9 mouse cellular contexts compared by ENCODE assay signal in genomic region chr7:70354606-70355356, GRCm38 (mm10). TPM values are rescaled to one million over a fixed set of nuclear protein-coding genes. Genes with fewer than 3 reads are reported as not detected.
DNase-seq lines count a peak whose midpoint lies in the region; ATAC-seq and TF ChIP-seq lines count a peak whose summit lies in the region.
"Had no signal": no experiment of that assay in that cellular context is flagged by ENCODE, and none has a peak within 500 bp of the region (broad histone marks: within the 10 kb centered on the region; RNA-seq: fewer than 3 reads in every experiment).

No protein-coding gene starts in this region.

- 25% methylated on average over 14 of the region's 14 CpGs for WGBS in heart, embryonic 13.5 days
- WGBS in embryonic facial prominence, embryonic 14.5 days = 17% methylated on average over 14 of the region's 14 CpGs
- WGBS in kidney, adult 2 months = 9% methylated on average over 14 of the region's 14 CpGs
- WGBS in midbrain, embryonic 14.5 days = 13% methylated on average over 14 of the region's 14 CpGs

- peak overlapping the region; percentile 82 for H3K4me2 ChIP-seq in heart, embryonic 13.5 days
- peak overlapping the region; percentile 86 for H3K4me2 ChIP-seq in embryonic facial prominence, embryonic 14.5 days (ENCODE audit: low read depth, low read length)
- H3K4me2 ChIP-seq in midbrain, embryonic 14.5 days (ENCODE audit: low read length) = peak overlapping the region; percentile 78

- no peak for TF ChIP-seq POLR2A in kidney, adult 2 months (IDR thresholded peaks at IDR 0.05; ENCODE audit: low read depth, low read length)

- peaks cover 60% of the 10 kb centered on the region for H3K27me3 ChIP-seq in heart, embryonic 13.5 days (replicated peaks)
- no peaks in the 10 kb centered on the region; the same call in 1 of the 2 replicates for H3K27me3 ChIP-seq in embryonic facial prominence, embryonic 14.5 days (replicated peaks; ENCODE audit: control insufficient read depth, insufficient read depth, low read length)
- no peaks in the 10 kb centered on the region for H3K27me3 ChIP-seq in kidney, adult 2 months (replicated peaks; ENCODE audit: control insufficient read depth, insufficient read depth, low read length)
- H3K27me3 ChIP-seq in midbrain, embryonic 14.5 days (ENCODE audit: control insufficient read depth, insufficient read depth, low read length) = peaks cover 59% of the 10 kb centered on the region

- H3K4me3 ChIP-seq in heart, embryonic 13.5 days = peak overlapping the region; percentile 80
- peak overlapping the region; percentile 61 for H3K4me3 ChIP-seq in embryonic facial prominence, embryonic 14.5 days (ENCODE audit: low read depth, low read length)
- H3K4me3 ChIP-seq in kidney, adult 2 months (ENCODE audit: insufficient read depth, low read depth, low read length) = peak overlapping the region; percentile 39
- peak overlapping the region; percentile 59 for H3K4me3 ChIP-seq in midbrain, embryonic 14.5 days (replicated peaks; ENCODE audit: low read depth, low read length)

- no peak for DNase-seq in heart, postnatal 4 days
- no peak for DNase-seq in embryonic facial prominence, embryonic 14.5 days (ENCODE audit: low spot score)
- DNase-seq in kidney, adult 2 months = peak; percentile 46
- DNase-seq in midbrain, embryonic 14.5 days = peak; percentile 53
- DNase-seq in urinary bladder, adult 2 months (ENCODE audit: low spot score) = no peak

- peak overlapping the region; percentile 50; the same call in 1 of the 2 replicates for H3K27ac ChIP-seq in heart, embryonic 13.5 days (replicated peaks)
- peak overlapping the region; percentile 46 for H3K27ac ChIP-seq in embryonic facial prominence, embryonic 14.5 days (replicated peaks; ENCODE audit: low read depth, low read length)
- H3K27ac ChIP-seq in kidney, adult 2 months (ENCODE audit: insufficient read depth, low read depth, low read length) = peak overlapping the region; percentile 34
- peak overlapping the region; percentile 98 for H3K27ac ChIP-seq in midbrain, embryonic 14.5 days (replicated peaks; ENCODE audit: low read depth, low read length)

- 0 out of 2 replicates have a peak, but pooled peaks have one; percentile 5 for ATAC-seq in heart, embryonic 13.5 days (ENCODE audit: extremely low read depth, insufficient number of reproducible peaks, low FRiP score, low TSS enrichment)
- no peak for ATAC-seq in embryonic facial prominence, embryonic 14.5 days (ENCODE audit: low read depth)
- ATAC-seq in midbrain, embryonic 14.5 days (ENCODE audit: low FRiP score, low TSS enrichment) = no peak
- no peak for ATAC-seq in inflammation-experienced regulatory T-cells, adult 6 months
- no peak for ATAC-seq in megakaryocyte progenitor cell, adult 5-6 weeks (replicated peaks; ENCODE audit: poor library complexity)

- no peaks in the 10 kb centered on the region for H3K9me3 ChIP-seq in heart, embryonic 13.5 days
- H3K9me3 ChIP-seq in embryonic facial prominence, embryonic 14.5 days (ENCODE audit: control insufficient read depth, low read length) = no peaks in the 10 kb centered on the region
- no peaks in the 10 kb centered on the region for H3K9me3 ChIP-seq in midbrain, embryonic 14.5 days (ENCODE audit: control insufficient read depth, low read length)

- peaks cover 16% of the 10 kb centered on the region for H3K4me1 ChIP-seq in heart, embryonic 13.5 days
- peaks cover 10% of the 10 kb centered on the region; the same call in 1 of the 2 replicates for H3K4me1 ChIP-seq in embryonic facial prominence, embryonic 14.5 days (ENCODE audit: control insufficient read depth, insufficient read depth, low read length)
- H3K4me1 ChIP-seq in kidney, adult 2 months (ENCODE audit: control insufficient read depth, insufficient read depth, low read length) = peaks cover 9% of the 10 kb centered on the region; the same call in 1 of the 2 replicates
- H3K4me1 ChIP-seq in midbrain, embryonic 14.5 days (ENCODE audit: control insufficient read depth, insufficient read depth, low read length) = no peaks in the 10 kb centered on the region

- H3K9ac ChIP-seq in heart, embryonic 13.5 days = peak overlapping the region; percentile 97
- H3K9ac ChIP-seq in embryonic facial prominence, embryonic 14.5 days (ENCODE audit: low read depth, low read length) = peak overlapping the region; percentile 82
- H3K9ac ChIP-seq in midbrain, embryonic 14.5 days (replicated peaks; ENCODE audit: low read length) = peak overlapping the region; percentile 91

- peaks cover 28% of the 10 kb centered on the region for H3K36me3 ChIP-seq in heart, embryonic 13.5 days
- H3K36me3 ChIP-seq in embryonic facial prominence, embryonic 14.5 days (ENCODE audit: control insufficient read depth, insufficient read depth, low read length) = peaks cover 25% of the 10 kb centered on the region; the same call in 1 of the 2 replicates
- peaks cover 17% of the 10 kb centered on the region for H3K36me3 ChIP-seq in kidney, adult 2 months (ENCODE audit: control insufficient read depth, insufficient read depth, low read length)
- peaks cover 20% of the 10 kb centered on the region for H3K36me3 ChIP-seq in midbrain, embryonic 14.5 days (ENCODE audit: control insufficient read depth, insufficient read depth, low read length)

- TF ChIP-seq CTCF in kidney, adult 2 months (conservative IDR thresholded peaks at IDR 0.05; ENCODE audit: insufficient read depth, insufficient read length, low read depth, low read length) = no peak

RNA-seq across cellular contexts. Expression of gene Nr2f2, which starts 11.8 kb away (rescaled TPM):
- 24.5 and 27.3 TPM in 2 replicates for polyA plus RNA-seq in heart, embryonic 13.5 days (2015; fragmentation: Nextera tagmentation; extraction: Ambion mirVana)
- total RNA-seq in heart, postnatal 4 days (2021) = 10 to 100 TPM; 34.3 to 35.0 TPM
- 51.4 and 55.5 TPM in 2 replicates for polyA plus RNA-seq in embryonic facial prominence, embryonic 14.5 days (2014; fragmentation: Nextera tagmentation; extraction: Ambion mirVana)
- polyA plus RNA-seq in kidney, adult 2 months (2012; rRNA removed) = 193 and 288 TPM in 2 replicates
- polyA plus RNA-seq in midbrain, embryonic 14.5 days (2014; fragmentation: Nextera tagmentation; extraction: Ambion mirVana) = 113 and 120 TPM in 2 replicates
- 118 and 128 TPM in 2 replicates for polyA plus RNA-seq in urinary bladder, adult 2 months (2012; rRNA removed)
- under 1 TPM in 1 of 3 experiments, not detected in 2; 0.32 TPM for polyA plus RNA-seq in inflammation-experienced regulatory T-cells, adult 6 months (2017; shearing (Covaris generic))
- total RNA-seq in megakaryocyte progenitor cell, adult 5-6 weeks (2015) = not detected in 2 replicates
- total RNA-seq in megakaryocyte progenitor cell, adult 5-6 weeks (2017) = not detected in 2 replicates
- total RNA-seq: neutrophil, adult 5-6 weeks had no signal

Comparison
In these comparisons a context has a peak if more than half of its experiments do, and no peak if none do; other contexts are left out.
1. H3K27ac ChIP-seq: peak in every context shown above with its lines; median percentile 98 in midbrain, embryonic 14.5 days; 50 in heart, embryonic 13.5 days; 46 in embryonic facial prominence, embryonic 14.5 days; 34 in kidney, adult 2 months.
2. DNase-seq: peak in kidney, adult 2 months (single experiment) and midbrain, embryonic 14.5 days (single experiment); none in heart, postnatal 4 days (single experiment), embryonic facial prominence, embryonic 14.5 days (single experiment) and urinary bladder, adult 2 months (single experiment).
3. RNA of gene Nr2f2, which starts 11.8 kb away (polyA plus RNA-seq): 193 to 288 TPM in kidney, adult 2 months, 118 to 128 TPM in urinary bladder, adult 2 months, 113 to 120 TPM in midbrain, embryonic 14.5 days, 51.4 to 55.5 TPM in embryonic facial prominence, embryonic 14.5 days and 24.5 to 27.3 TPM in heart, embryonic 13.5 days; 0.32 TPM in inflammation-experienced regulatory T-cells, adult 6 months; every median in the first group is over 10 times any median in the second.
4. Peak in every context shown above with its lines, with median percentiles within 50 percentile points of each other: H3K4me2 ChIP-seq, H3K4me3 ChIP-seq and H3K9ac ChIP-seq.